Mouse (Mus musculus): ENCODE measurements around the gene Pax9.

DNA sequence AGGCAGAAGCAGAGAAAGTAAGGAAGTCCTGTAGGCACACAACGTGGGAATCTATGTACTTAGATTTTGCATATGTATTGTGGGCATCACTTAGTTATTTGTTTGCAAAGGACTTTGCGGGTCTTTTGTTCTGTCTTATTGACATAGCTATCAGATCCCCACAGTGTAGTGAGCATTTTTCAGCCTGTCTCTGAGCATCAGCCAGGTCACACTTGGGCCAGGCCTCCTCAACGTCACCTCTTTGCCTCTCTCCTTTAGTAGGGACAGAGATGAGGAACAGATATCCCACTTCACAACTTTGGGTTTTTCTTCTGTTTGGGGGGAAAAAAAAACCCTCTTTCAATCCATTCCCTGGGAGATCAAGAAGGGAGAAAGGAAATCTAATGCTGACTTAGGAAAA, 7.8 kb downstream of the Pax9 start:
- TF ChIP-seq POLR2A (IDR thresholded peaks at IDR 0.05; ENCODE audit: low read depth, low read length) (no peak), MAFK (IDR thresholded peaks at IDR 0.05; ENCODE audit: insufficient replicate concordance, low read length) (no peak), CTCF (conservative IDR thresholded peaks at IDR 0.05 in 1 of 2, IDR thresholded peaks at IDR 0.05 in 1 of 2; ENCODE audit: low read depth in 2 of 2, low read length in 2 of 2) (no peak), UBTF (IDR thresholded peaks at IDR 0.05; ENCODE audit: low read depth, low read length) (no peak), EP300 (IDR thresholded peaks at IDR 0.05; ENCODE audit: low read length) (no peak), MAX (IDR thresholded peaks at IDR 0.05; ENCODE audit: low read length) (no peak), ZNF384 (IDR thresholded peaks at IDR 0.05; ENCODE audit: low read depth, low read length) (no peak), E2F4 (IDR thresholded peaks at IDR 0.05; ENCODE audit: insufficient replicate concordance, low read depth, low read length) (no peak)
